Mouse (Mus musculus) neural tube, embryonic 12.5 days (tissue): Measurements from ENCODE around the gene Casz1. TPM values are rescaled to one million over a fixed set of nuclear protein-coding genes. Genes with fewer than 3 reads are reported as not detected.
A peak's percentile ranks its signal among the peaks of the same experiment; 100 is the strongest.

Experiments used
- ATAC-seq: fragments of 200-750 bp; cut with Nextera tagmentation; 2 replicates; pipeline ENCODE4 v1.8.0; 2017; ENCODE audit warnings: low read depth, mild to moderate bottlenecking, moderate TSS enrichment, moderate library complexity; ENCODE audit not compliant: low FRiP score
- H3K27ac ChIP-seq: fragments of 300-500 bp; sonication (generic); 2 replicates; pipeline ENCODE4 v1.5.1; 2016
- H3K27me3 ChIP-seq: fragments of 300-500 bp; sonication (generic); replicated peaks from 2 replicates; pipeline ENCODE4 v1.6.1; 2016; ENCODE audit warnings: mild to moderate bottlenecking
- H3K36me3 ChIP-seq: fragments of 300-500 bp; sonication (generic); 2 replicates; pipeline ENCODE4 v1.6.1; 2016; ENCODE audit warnings: mild to moderate bottlenecking
- H3K4me1 ChIP-seq: fragments of 300-500 bp; sonication (generic); 2 replicates; pipeline ENCODE4 v1.6.1; 2016
- H3K4me2 ChIP-seq: fragments of 300-500 bp; sonication (generic); replicated peaks from 2 replicates; pipeline ENCODE4 v1.6.1; 2016; ENCODE audit warnings: mild to moderate bottlenecking
- H3K4me3 ChIP-seq: fragments of 300-500 bp; sonication (generic); 2 replicates; pipeline ENCODE4 v1.5.1; 2016
- H3K9ac ChIP-seq: fragments of 300-500 bp; sonication (generic); 2 replicates; pipeline ENCODE4 v1.6.1; 2016; ENCODE audit warnings: mild to moderate bottlenecking
- H3K9me3 ChIP-seq: fragments of 300-500 bp; sonication (generic); 2 replicates; pipeline ENCODE4 v1.6.1; 2016; ENCODE audit warnings: mild to moderate bottlenecking
- WGBS: fragments of 180-500 bp; shearing (Covaris S2); methylation state at CpG from one replicate; pipeline ENCODE4 v1.1.7; 2016; 5-methylcytosine and 5-hydroxymethylcytosine counted together
- polyA plus RNA-seq: library from polyadenylated mRNA; unstranded; fragments of >200 nt; fragmentation: Nextera tagmentation; extraction: Ambion mirVana; gene quantifications from 2 replicates; pipeline ENCODE4 v1.2.1, GENCODE M21; 2016

Casz1 gene
- polyA plus RNA-seq, 1 experiment from 2014 or later = 14.2 TPM

DNA sequence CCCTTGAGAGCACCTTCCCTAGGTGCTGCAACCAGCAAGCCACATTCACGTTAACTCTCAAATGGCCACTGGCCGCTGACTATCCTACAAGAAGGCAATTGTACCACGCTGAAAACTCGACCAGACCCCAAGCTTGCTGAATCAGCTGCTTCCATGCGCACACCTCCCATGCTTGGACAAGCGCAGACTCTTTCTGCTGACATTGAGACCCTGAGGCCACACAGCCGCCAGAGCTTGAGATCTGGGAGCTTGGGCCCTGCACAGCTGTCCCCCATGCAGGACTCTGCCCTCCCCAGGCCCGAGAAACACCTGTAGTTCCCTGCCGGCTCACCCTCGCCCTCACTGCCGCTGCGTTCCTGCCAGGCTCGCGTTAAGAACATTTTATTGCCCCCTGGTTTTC, 168.5 kb downstream of the Casz1 start:
- Histone ChIP-seq H3K9me3 (no peaks in the 10 kb centered on the region), H3K27ac (no peak overlapping the region), H3K27me3 (0 out of 2 replicates have a peak, but pooled peaks cover 4% of the 10 kb centered on the region), H3K4me3 (no peak overlapping the region), H3K36me3 (0 out of 2 replicates have a peak, but pooled peaks cover 2% of the 10 kb centered on the region), H3K9ac (no peak overlapping the region), H3K4me1 (peaks cover 40% of the 10 kb centered on the region), H3K4me2 (no peak overlapping the region)
- 71% methylated on average over 14 of the region's 14 CpGs for WGBS
- no peak for ATAC-seq

DNA sequence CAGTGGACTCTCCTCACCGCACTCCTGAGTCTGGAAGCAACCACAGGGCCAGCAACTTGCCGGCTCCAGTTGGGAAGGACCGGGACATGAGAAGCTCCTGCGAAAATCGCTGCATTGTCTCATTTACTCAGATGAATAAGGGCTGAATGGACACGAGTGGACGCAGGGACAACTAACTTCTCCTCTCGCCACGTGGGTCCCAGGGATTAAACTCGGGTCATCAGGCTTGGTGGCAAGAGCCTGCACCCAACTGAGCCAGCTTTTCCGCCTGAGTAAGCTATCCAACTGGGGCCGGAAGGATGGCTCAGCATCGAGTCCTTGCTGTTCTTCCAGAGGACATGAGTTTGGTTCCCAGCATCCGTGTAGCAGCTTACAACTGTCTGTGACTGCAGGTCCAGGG, 169.2 kb downstream of the Casz1 start:
- no peak overlapping the region for H3K4me3 ChIP-seq
- H3K9ac ChIP-seq = no peak overlapping the region
- peaks cover 44% of the 10 kb centered on the region for H3K4me1 ChIP-seq
- H3K27me3 ChIP-seq = 0 out of 2 replicates have a peak, but pooled peaks cover 4% of the 10 kb centered on the region
- 73% methylated on average over 14 of the region's 14 CpGs for WGBS
- H3K27ac ChIP-seq = no peak overlapping the region
- ATAC-seq = no peak
- no peaks in the 10 kb centered on the region for H3K9me3 ChIP-seq
- 0 out of 2 replicates have a peak, but pooled peaks cover 2% of the 10 kb centered on the region for H3K36me3 ChIP-seq
- no peak overlapping the region for H3K4me2 ChIP-seq

DNA sequence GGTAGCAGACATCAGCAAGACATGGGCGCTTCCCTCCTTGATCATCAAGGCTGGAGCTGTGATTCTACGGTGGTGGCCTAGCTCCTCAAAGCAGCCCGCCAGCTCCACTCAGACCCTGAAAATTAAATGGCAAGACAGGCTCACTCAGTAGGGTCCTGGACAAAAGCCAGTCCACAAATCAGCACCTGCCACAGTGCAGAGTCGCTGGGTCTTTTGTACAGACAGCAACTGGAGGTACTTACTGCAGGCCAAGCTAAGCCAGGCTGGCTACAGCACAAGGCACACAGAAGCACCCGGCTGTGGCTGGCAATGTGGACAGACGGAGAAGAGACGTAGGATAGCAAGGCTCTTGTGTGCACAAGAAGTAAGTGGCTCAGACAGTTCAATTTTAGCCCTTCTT, 170.6 kb downstream of the Casz1 start:
- H3K4me1 ChIP-seq = peaks cover 52% of the 10 kb centered on the region
- H3K27ac ChIP-seq = no peak overlapping the region
- H3K9ac ChIP-seq = no peak overlapping the region
- H3K4me3 ChIP-seq = no peak overlapping the region
- H3K27me3 ChIP-seq = peaks cover 4% of the 10 kb centered on the region; the same call in 1 of the 2 replicates
- 0 out of 2 replicates have a peak, but pooled peaks cover 1% of the 10 kb centered on the region for H3K36me3 ChIP-seq
- H3K9me3 ChIP-seq = no peaks in the 10 kb centered on the region
- ATAC-seq = peak; percentile 23; the same call in 1 of the 2 replicates
- no peak overlapping the region for H3K4me2 ChIP-seq
- 37% methylated on average over 7 of the region's 7 CpGs for WGBS

DNA sequence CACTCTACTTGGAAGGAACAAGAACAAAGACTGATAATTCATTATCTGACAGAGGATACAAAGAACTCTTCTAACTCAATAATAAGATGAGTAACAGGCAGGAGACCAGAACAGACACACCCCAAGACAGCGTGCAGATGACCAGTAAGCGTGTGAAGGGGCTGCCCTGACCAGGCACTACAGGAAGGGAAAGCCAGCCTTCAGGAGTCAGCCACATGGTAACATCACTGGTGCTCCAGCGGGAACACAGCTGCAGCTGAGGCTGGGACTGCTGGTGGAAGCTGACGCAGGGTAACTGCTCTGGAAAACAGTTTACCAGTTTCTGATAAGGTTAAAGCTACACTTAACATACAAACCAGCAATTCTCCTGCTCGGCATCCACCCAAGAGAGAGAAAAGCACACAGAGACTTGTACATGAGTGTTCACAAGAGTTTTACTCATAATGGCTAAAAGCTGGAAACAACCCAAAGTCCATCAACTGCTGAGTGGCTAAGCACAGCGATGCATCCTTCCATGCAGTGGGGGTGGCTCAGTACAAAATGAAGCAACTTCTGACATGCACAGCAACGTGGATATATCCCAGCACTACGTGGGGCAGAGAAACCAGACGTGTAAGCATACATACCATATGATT, 174.1 kb downstream of the Casz1 start:
- peaks cover 32% of the 10 kb centered on the region for H3K4me1 ChIP-seq

DNA sequence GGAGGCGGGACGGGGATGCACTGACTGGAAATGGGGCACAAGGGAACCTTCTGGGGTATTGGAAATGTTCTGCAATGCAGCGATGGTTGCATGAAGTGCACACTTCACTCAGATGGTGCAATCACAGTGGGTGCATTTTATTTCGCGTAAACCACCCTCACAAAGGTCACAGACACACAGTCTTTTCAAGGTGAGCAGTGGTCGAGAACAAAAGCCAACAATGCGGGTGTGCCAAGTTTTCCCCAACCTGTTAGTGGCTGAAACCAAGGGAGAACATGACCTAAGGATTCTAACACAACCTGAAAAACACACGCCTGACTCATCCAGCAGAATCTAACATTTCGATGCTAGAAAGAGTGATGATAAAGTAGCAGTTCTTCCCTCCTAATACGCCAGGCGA, 174.7 kb downstream of the Casz1 start:
- Histone ChIP-seq H3K4me1 (peaks cover 32% of the 10 kb centered on the region), H3K27me3 (peaks cover 4% of the 10 kb centered on the region; the same call in 1 of the 2 replicates), H3K27ac (no peak overlapping the region), H3K9ac (no peak overlapping the region), H3K36me3 (no peaks in the 10 kb centered on the region), H3K4me2 (no peak overlapping the region), H3K9me3 (no peaks in the 10 kb centered on the region), H3K4me3 (no peak overlapping the region)
- WGBS = 90% methylated on average over 11 of the region's 11 CpGs
- no peak for ATAC-seq

More for the DNA sequence above, 174.1 kb downstream of the Casz1 start:
- Histone ChIP-seq H3K27ac (no peak overlapping the region), H3K9me3 (no peaks in the 10 kb centered on the region), H3K36me3 (no peaks in the 10 kb centered on the region), H3K4me3 (no peak overlapping the region), H3K9ac (no peak overlapping the region), H3K4me2 (no peak overlapping the region), H3K27me3 (peaks cover 4% of the 10 kb centered on the region; the same call in 1 of the 2 replicates)
- WGBS = 57% methylated on average over 9 of the region's 9 CpGs
- ATAC-seq = no peak

DNA sequence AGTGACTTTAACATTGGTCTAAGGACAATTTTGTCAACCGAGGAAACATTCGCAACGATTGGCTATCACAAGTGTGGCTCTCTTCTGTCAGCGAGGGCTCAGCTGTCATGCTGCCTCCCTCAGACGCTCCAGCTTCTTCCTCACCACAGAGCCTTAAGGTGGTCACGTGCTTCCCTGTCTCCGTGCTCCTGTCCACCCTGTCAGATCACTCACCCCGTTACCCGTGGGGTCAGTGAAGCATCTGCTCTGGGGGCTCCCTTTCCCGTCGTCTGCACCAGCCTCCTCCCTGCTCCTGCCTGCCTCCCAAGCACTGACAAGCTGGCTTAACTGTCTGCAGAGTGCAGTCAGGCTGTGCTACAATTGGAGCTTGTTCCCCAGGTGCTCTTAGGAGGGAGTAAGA, 175.6 kb downstream of the Casz1 start:
- H3K27ac ChIP-seq = no peak overlapping the region
- no peaks in the 10 kb centered on the region; the same call in 1 of the 2 replicates for H3K27me3 ChIP-seq
- no peak overlapping the region for H3K9ac ChIP-seq
- no peak overlapping the region for H3K4me2 ChIP-seq
- no peaks in the 10 kb centered on the region for H3K9me3 ChIP-seq
- peaks cover 28% of the 10 kb centered on the region for H3K4me1 ChIP-seq
- 61% methylated on average over 11 of the region's 11 CpGs for WGBS
- ATAC-seq = no peak
- H3K4me3 ChIP-seq = no peak overlapping the region
- no peaks in the 10 kb centered on the region for H3K36me3 ChIP-seq

DNA sequence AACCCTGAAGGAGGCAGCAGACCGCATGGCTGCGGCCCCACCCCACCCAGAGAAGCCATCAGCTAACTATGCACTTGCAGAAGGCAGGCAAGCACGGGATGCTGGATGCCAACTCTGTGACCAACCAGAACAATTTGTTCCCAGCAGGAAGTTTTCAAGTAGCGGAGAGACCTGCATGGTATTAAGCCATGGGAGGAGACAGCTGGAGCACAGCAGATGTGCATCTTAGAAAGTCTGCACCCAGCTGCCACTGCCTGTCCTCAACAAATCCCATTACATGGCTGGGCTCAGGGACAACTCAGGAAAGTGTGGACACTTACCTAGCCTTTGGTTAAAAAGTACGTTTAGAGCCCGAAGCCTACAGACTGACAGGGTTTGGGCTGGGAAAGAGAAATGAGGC, 178.0 kb downstream of the Casz1 start:
- H3K4me2 ChIP-seq = no peak overlapping the region
- H3K27me3 ChIP-seq = no peaks in the 10 kb centered on the region; the same call in 1 of the 2 replicates
- 72% methylated on average over 6 of the region's 6 CpGs for WGBS
- H3K9me3 ChIP-seq = no peaks in the 10 kb centered on the region
- H3K4me3 ChIP-seq = no peak overlapping the region
- no peaks in the 10 kb centered on the region for H3K36me3 ChIP-seq
- no peak for ATAC-seq
- no peak overlapping the region for H3K9ac ChIP-seq
- H3K4me1 ChIP-seq = peaks cover 46% of the 10 kb centered on the region
- no peak overlapping the region for H3K27ac ChIP-seq

DNA sequence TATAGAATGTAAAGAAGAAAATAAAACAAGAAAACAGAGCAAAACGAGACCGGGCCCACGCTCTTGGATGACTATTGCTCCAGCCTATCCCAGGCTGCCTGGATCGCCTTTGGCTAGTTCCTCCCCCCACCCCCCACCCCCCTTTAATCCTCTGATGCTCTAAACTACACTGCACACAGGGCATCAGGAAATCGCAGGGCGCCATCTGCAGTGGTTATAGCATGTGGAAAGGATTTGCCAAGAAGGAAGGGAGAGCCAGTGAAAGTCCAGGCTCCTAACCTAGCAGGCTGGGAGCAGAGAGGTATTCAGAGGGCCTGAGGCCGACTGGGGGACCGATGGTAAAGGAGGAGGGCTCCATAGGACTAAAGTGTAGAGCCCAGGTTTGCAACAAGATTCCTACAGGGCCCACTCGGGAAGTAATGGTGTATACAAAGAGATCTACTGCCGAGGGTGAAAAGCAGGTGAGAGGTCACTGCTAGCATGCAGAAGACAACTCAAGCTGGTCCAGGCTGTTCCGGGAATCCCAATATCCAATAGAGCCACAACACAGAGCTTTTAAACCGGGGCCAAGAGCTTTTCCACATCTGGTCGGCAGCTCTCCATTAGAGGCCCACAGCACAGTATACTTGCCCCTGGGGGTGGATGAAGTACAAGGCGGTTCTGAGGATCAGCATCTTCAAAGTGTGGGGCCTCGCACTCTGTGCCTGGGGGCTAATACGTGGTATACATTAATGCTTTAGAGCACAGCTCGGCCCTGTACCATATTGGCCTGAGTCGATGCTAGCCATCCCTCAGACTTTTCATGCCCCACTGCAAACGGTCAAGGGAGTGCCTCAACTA, 180.7 kb downstream of the Casz1 start:
- no peak for ATAC-seq
- Histone ChIP-seq H3K9ac (0 out of 2 replicates have a peak overlapping the region, but pooled peaks have one; percentile 1), H3K27ac (no peak overlapping the region), H3K27me3 (no peaks in the 10 kb centered on the region; the same call in 1 of the 2 replicates), H3K36me3 (no peaks in the 10 kb centered on the region), H3K9me3 (no peaks in the 10 kb centered on the region), H3K4me3 (no peak overlapping the region), H3K4me1 (peaks cover 55% of the 10 kb centered on the region), H3K4me2 (no peak overlapping the region)
- WGBS = 57% methylated on average over 19 of the region's 19 CpGs

DNA sequence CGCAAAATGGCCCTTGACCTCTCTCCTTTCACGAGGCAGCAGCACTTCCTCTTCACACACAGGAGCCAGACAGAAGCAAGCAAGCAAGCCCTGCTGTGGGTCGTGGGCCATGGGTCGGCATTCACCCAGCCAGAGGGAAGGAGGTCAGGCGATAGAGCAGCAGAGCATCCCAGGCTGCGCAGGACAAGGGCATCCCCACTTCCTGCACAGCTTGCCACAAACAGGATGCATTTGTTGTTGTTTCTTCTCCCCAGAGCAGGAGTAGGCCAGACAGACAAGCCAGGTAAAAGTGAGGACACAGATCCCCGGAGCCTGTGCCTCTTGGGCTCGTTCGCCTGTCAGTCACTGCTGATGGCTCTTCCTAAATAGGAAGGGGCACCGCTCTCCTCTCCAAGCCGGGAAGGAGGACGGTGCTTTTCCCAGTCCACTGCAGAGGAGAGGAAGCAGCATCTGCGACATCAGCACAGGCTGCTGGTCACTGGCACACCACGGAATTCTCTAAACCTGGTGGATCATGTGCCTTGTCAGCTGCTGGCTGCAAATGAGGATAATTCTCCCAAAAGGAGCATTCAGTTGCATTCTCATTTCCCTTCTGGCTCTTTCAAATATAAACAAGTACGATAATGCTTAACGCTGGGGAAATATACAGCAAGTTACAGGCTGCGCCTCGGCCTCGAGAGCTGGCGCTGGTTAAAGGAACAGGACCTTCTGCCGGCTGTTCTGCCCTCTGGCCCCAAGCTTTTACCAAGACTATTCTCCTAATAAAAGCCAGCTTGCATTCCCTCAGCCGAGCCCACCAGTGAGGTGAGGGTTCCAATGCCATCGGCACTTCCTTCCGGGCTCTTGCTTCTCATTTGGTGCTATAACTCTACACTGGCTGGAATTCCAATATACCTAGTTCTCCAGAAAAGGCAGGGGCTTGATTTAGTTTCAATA, 181.6 kb downstream of the Casz1 start:
- H3K4me1 ChIP-seq = peaks cover 63% of the 10 kb centered on the region
- no peak overlapping the region for H3K4me3 ChIP-seq
- H3K9ac ChIP-seq = 0 out of 2 replicates have a peak overlapping the region, but pooled peaks have one; percentile 1
- H3K27me3 ChIP-seq = no peaks in the 10 kb centered on the region
- no peak for ATAC-seq
- no peaks in the 10 kb centered on the region for H3K9me3 ChIP-seq
- no peaks in the 10 kb centered on the region for H3K36me3 ChIP-seq
- no peak overlapping the region for H3K4me2 ChIP-seq
- no peak overlapping the region; the same call in 1 of the 2 replicates for H3K27ac ChIP-seq
- 53% methylated on average over 24 of the region's 24 CpGs for WGBS

DNA sequence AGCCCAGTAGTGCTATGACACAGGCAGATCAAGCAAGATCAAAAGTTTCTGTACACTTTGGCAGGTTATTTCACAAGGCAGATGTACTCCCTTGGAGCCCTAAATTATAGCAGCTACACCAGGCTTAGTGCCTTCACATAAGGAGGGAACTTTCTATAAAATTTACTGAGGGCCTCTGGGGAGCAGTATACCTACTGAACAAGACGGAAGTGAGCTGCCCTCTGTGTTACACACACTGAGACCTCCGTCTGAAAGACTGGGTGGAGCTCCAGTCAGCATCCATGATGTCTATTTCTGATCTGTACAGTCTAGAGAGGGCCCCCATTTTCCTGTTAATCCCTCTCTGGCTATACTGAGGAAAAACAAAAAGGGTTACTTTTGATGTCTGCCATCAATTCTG, 185.8 kb downstream of the Casz1 start:
- ATAC-seq = 0 out of 2 replicates have a peak, but pooled peaks have one; percentile 50
- H3K9me3 ChIP-seq = no peaks in the 10 kb centered on the region
- no peak overlapping the region for H3K4me2 ChIP-seq
- no peaks in the 10 kb centered on the region for H3K36me3 ChIP-seq
- no peaks in the 10 kb centered on the region for H3K27me3 ChIP-seq
- peaks cover 55% of the 10 kb centered on the region for H3K4me1 ChIP-seq
- H3K9ac ChIP-seq = no peak overlapping the region
- no peak overlapping the region for H3K4me3 ChIP-seq
- no peak overlapping the region; the same call in 1 of the 2 replicates for H3K27ac ChIP-seq
- 10% methylated on average over 2 of the region's 2 CpGs for WGBS

DNA sequence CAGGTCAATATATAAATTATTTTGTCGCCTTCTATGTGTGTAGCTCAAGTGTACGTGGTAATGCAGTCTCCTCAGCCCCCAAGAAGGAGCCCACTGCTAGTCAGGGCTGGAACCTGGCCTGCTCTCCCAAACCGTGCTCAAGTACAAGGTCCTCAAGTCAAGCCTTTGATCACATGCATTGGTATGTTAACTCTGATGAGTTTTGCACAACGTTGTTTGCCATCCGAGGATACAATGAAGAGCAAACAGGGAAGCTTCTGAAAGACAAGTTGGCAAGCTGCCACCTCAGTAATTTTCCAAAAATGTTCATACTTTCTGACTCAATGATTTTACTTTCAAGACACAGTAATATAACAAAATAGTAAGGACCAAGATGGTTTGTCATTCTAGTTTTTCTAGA, 189.7 kb downstream of the Casz1 start:
- Histone ChIP-seq H3K4me1 (peaks cover 17% of the 10 kb centered on the region), H3K27me3 (no peaks in the 10 kb centered on the region), H3K4me2 (no peak overlapping the region), H3K27ac (no peak overlapping the region), H3K9me3 (no peaks in the 10 kb centered on the region), H3K9ac (no peak overlapping the region), H3K36me3 (no peaks in the 10 kb centered on the region), H3K4me3 (no peak overlapping the region)
- 91% methylated on average over 5 of the region's 5 CpGs for WGBS
- no peak for ATAC-seq
